Mouse (Mus musculus) lung, adult 2 months (tissue): ENCODE measurements around the gene Cntrl. TPM values are rescaled to one million over a fixed set of nuclear protein-coding genes. Genes with fewer than 3 reads are reported as not detected.
A peak's percentile ranks its signal among the peaks of the same experiment; 100 is the strongest.

Source experiments
- DNase-seq: peaks from one replicate; pipeline ENCODE4 v3.0.0; 2022
- H3K4me1 ChIP-seq: fragments of 200-500 bp; 2 replicates; pipeline ENCODE4 v1.6.1; 2011; ENCODE audit warnings: low read length; ENCODE audit not compliant: control insufficient read depth, insufficient read depth
- H3K4me3 ChIP-seq: fragments of 200-500 bp; replicated peaks from 2 replicates; pipeline ENCODE3; 2011; ENCODE audit warnings: low read depth, mild to moderate bottlenecking, control low read depth, low read length; ENCODE audit errors: extremely low read depth
- CTCF ChIP-seq: fragments of 200-500 bp; IDR thresholded peaks from 2 replicates; pipeline ENCODE4 v1.5.1; 2011; ENCODE audit warnings: mild to moderate bottlenecking, low read length, control low read depth; ENCODE audit not compliant: insufficient read depth
- POLR2A ChIP-seq: fragments of 200-500 bp; IDR thresholded peaks from 2 replicates; pipeline ENCODE4 v1.6.1; 2011; ENCODE audit warnings: low read depth, mild to moderate bottlenecking, control low read depth, low read length, borderline replicate concordance; ENCODE audit errors: extremely low read depth
- WGBS: fragments of 180-500 bp; shearing (Covaris S2); methylation state at CpG from one replicate; pipeline ENCODE4 v1.1.7; 2018; 5-methylcytosine and 5-hydroxymethylcytosine counted together
- polyA plus RNA-seq: library from polyadenylated mRNA; depleted of rRNA; stranded (reverse); fragments of >200 nt; gene quantifications from 2 replicates; pipeline ENCODE4 v1.2.3, GENCODE M21; 2012

Gene Cntrl
- polyA plus RNA-seq, 1 experiment: 14.9 TPM

DNA sequence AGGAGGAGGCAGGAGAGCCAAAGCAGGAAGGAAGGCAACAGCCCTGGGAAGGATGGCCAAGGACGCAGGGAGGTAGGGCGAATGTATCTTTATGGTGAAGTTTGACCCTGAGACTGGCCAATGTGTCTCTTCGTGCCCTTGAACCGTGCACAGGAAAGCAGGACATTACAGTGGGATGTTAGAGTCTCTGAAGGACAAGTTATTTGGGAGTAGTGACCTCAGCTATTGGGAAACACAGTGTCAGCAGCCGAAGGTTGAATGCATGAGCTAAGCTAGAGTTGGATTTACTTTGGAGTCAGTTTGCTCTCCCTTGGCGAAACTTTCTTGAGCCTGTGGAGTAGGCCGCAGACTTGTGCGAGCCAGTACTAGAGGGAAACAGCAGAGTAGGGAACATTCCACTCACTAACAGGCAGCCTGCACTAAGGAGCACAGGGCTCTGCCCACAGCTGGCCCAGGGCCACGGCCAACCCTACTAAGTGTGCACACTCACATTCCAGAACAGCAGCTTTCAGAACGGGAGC lies 62.1 kb downstream of the Cntrl start:
- TF ChIP-seq POLR2A (no peak), CTCF (no peak)
- Histone ChIP-seq H3K4me3 (no peak overlapping the region), H3K4me1 (no peaks in the 10 kb centered on the region; the same call in none of the 2 replicates)
- DNase-seq: peak; percentile 81
- WGBS: 60% methylated on average over 10 of the region's 10 CpGs

GRCm38 (mm10) chr2:35172246-35172645 lies 63.0 kb downstream of the Cntrl start:
- no peak for DNase-seq
- Histone ChIP-seq H3K4me1 (no peaks in the 10 kb centered on the region; the same call in none of the 2 replicates), H3K4me3 (no peak overlapping the region)
- 65% methylated on average over 4 of the region's 4 CpGs for WGBS
- no peak for TF ChIP-seq POLR2A
- TF ChIP-seq CTCF: no peak

- 73% methylated on average over 5 of the region's 5 CpGs for WGBS
- DNase-seq: no peak
- H3K4me1 ChIP-seq: no peaks in the 10 kb centered on the region; the same call in none of the 2 replicates
- H3K4me3 ChIP-seq: no peak overlapping the region
- TF ChIP-seq CTCF (no peak), POLR2A (no peak)
These were observed 64.4 kb downstream of the Cntrl start for GRCm38 (mm10) chr2:35173666-35174065.

DNA sequence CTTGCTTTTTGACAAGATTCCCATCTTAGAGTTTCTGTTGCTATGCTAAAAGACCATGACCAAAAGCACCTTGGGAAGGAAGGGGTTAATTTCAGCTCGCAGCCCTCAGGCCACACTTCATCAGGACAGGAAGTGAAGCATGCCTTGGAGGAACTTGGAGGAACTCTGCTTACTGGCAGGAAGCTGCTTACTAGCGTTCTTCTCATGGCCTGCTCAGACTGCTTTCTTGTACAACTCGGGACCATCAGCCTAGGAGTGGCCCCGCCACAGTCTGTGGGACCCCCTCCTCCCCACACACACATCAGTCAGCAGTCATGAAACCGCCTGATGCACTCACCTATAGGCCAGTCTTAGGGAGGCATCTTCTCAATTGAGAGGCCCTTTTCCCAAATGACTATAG lies 64.8 kb downstream of the Cntrl start:
- TF ChIP-seq CTCF (no peak), POLR2A (no peak)

DNA sequence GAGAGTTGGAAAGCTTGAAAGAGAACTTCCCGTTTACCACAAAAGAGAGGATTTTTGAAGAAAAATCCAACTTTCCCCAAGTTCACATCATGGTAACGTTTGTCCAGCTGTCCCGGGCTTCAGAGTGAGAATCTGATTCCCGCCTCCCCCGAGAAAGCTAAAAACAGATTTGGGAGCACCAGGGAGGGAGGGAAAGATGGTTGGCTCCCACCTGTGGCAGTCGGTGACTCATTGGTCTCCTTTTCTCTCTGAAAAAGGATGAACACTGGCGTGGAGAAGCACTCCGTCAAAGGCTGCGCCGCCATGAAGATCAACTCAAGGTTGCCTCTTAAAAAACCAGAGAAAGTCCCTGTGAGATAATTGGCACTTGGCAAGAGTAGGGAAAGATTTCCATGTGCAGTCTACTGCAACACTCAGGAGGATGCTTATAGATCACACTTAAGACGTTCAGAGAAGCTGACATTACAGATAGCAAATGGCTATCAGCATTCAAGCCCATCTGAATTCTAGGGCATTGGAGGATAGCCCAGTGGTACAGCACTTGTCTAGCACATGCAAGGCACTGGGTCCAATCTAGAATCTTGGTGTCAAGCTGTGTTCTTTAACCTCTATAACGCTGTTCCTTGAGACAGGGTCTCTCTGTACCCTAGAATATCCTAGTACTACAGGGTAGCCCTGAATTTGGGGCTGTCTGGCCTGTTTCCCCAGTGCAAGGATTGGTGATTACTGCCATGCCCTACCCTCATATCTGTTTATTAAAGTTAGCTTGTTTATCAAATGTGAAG lies 66.2 kb downstream of the Cntrl start:
- TF ChIP-seq POLR2A (no peak), CTCF (no peak)
- no peak for DNase-seq
- no peaks in the 10 kb centered on the region; the same call in none of the 2 replicates for H3K4me1 ChIP-seq
- H3K4me3 ChIP-seq: no peak overlapping the region
- 86% methylated on average over 12 of the region's 12 CpGs for WGBS

More for the DNA sequence above, 64.8 kb downstream of the Cntrl start:
- Histone ChIP-seq H3K4me3 (no peak overlapping the region), H3K4me1 (no peaks in the 10 kb centered on the region; the same call in none of the 2 replicates)
- WGBS: 19% methylated on average over 5 of the region's 5 CpGs
- no peak for DNase-seq

DNA sequence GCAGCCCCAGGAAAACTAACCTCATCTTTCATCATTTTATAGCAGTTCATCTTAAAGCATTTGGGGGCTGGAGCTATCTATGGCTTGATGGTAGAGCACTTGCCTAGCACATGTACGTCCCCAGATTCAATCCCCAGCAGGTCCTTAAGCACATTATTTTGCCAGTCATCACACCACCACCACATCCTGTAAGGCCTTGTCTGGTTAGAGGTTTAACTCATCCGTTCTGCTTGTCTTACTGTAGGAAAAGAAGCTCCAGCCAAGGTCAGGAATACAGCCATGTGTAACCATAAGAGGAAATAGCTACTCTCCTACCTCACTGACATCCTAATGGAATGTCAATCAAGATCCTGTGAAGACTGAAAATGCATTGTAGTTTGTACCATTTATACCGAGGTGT lies 68.9 kb downstream of the Cntrl start:
- Histone ChIP-seq H3K4me3 (no peak overlapping the region), H3K4me1 (no peaks in the 10 kb centered on the region; the same call in 1 of the 2 replicates)
- 65% methylated on average over 3 of the region's 3 CpGs for WGBS
- no peak for DNase-seq
- no peak for TF ChIP-seq POLR2A
- TF ChIP-seq CTCF: no peak

DNA sequence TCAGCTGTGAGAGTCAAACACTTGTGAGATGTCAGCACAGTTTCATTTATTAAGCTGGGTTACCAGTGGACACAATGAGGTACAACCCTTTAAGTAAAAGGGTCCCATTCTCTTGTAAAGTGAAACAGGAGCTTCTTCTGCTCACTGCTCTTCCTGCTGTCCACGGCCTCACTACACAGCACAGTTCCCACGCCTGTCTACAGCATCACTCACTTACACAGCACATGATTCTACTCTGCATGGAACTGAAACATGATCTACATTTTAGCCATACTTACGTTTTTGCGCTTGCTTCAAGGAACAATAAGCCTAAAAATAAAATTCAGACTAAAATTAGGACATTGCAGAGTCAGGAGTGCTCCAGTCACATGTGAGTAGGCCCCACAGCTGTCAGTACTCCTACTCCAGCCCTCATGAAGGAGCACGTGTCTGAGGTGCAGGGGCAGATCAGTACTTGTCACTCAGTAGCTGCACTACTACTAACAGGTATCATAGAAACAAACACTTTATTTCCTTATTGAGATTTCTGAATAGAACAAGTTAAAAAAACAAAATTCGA lies 73.9 kb downstream of the Cntrl start:
- no peak for TF ChIP-seq CTCF
- TF ChIP-seq POLR2A: no peak
- no peak for DNase-seq
- Histone ChIP-seq H3K4me1 (no peaks in the 10 kb centered on the region), H3K4me3 (no peak overlapping the region)
- WGBS: 79% methylated on average over 6 of the region's 6 CpGs

GRCm38 (mm10) chr2:35188929-35189328 lies 79.6 kb downstream of the Cntrl start:
- H3K4me1 ChIP-seq: peaks cover 2% of the 10 kb centered on the region; the same call in 1 of the 2 replicates
- TF ChIP-seq POLR2A (no peak), CTCF (no peak)
- no peak for DNase-seq
- WGBS: 69% methylated on average over 5 of the region's 5 CpGs
- no peak overlapping the region for H3K4me3 ChIP-seq

DNA sequence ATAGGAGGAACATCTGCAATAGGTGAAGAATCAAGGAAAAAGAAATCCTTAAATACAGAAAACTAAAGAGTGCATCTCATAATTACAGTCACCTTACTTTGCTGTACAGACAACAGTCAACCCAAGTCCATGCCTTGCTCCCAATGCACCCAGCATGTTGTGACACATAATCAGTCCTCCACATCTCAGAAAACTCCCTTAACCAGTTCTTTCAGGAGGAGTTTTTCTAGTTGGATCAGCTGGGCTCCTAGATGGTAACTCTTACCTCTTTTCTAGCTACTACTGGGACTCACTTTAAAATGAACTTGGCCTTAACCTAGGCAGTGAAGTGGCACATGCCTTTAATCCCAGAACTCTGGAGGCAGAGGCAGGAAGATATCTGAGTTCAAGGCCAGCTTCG lies 84.7 kb downstream of the Cntrl start:
- DNase-seq: no peak
- WGBS: 71% methylated on average over 1 of the region's 1 CpGs
- Histone ChIP-seq H3K4me3 (no peak overlapping the region), H3K4me1 (peaks cover 13% of the 10 kb centered on the region)
- TF ChIP-seq POLR2A (no peak), CTCF (no peak)
